Mouse (Mus musculus): ENCODE measurements around the gene E2f4.
"Not testable (repeated sequence)": the region's sequence is repeated elsewhere in the genome, so short reads cannot be mapped to it uniquely, and the experiment has no call there.

E2f4 gene

GRCm38 (mm10) chr8:105269075-105269458 is 28.4 kb upstream of the E2f4 start:
- peak; percentile 67 for DNase-seq (ENCODE audit: low spot score)

GRCm38 (mm10) chr8:105269461-105269947 is 28.0 kb upstream of the E2f4 start, which contains the start of gene Hsf4:
TSS of gene Hsf4 (plus strand) at chr8:105269801.
- DNase-seq (ENCODE audit: low spot score), result peak; percentile 76

- no peak for DNase-seq (ENCODE audit: low spot score)
These were observed 27.2 kb upstream of the E2f4 start for GRCm38 (mm10) chr8:105270101-105270915.

- DNase-seq (ENCODE audit: low spot score), result no peak
These were observed 26.6 kb upstream of the E2f4 start for GRCm38 (mm10) chr8:105270916-105271186.

GRCm38 (mm10) chr8:105275387-105275786 is 22.1 kb upstream of the E2f4 start:
- no peak for DNase-seq (ENCODE audit: low spot score)

GRCm38 (mm10) chr8:105275840-105276239 is 21.6 kb upstream of the E2f4 start, which contains the start of gene Nol3:
TSS of gene Nol3 (plus strand) at chr8:105276140.
- no peak for DNase-seq (ENCODE audit: low spot score)

GRCm38 (mm10) chr8:105276292-105277120 is 21.0 kb upstream of the E2f4 start:
- DNase-seq (ENCODE audit: low spot score), result peak; percentile 64

- no peak for DNase-seq (ENCODE audit: low spot score)
These were observed 18.5 kb upstream of the E2f4 start for GRCm38 (mm10) chr8:105278911-105279334.

- no peak for DNase-seq (ENCODE audit: low spot score)
These were observed 16.9 kb upstream of the E2f4 start for GRCm38 (mm10) chr8:105280567-105280966.

GRCm38 (mm10) chr8:105281821-105282220 is 15.6 kb upstream of the E2f4 start:
- no peak for DNase-seq (ENCODE audit: low spot score)

- no peak for DNase-seq (ENCODE audit: low spot score)
These were observed 15.2 kb upstream of the E2f4 start for GRCm38 (mm10) chr8:105282239-105282638.

GRCm38 (mm10) chr8:105283074-105283473 is 14.4 kb upstream of the E2f4 start:
- DNase-seq (ENCODE audit: low spot score), result peak; percentile 41

GRCm38 (mm10) chr8:105285514-105285913 is 11.9 kb upstream of the E2f4 start:
- DNase-seq (ENCODE audit: low spot score), result no peak

GRCm38 (mm10) chr8:105286907-105287306 is 10.6 kb upstream of the E2f4 start:
- no peak for DNase-seq (ENCODE audit: low spot score)

- no peak for DNase-seq (ENCODE audit: low spot score)
These were observed 9.2 kb upstream of the E2f4 start for GRCm38 (mm10) chr8:105288231-105288630.

- peak; percentile 91 for DNase-seq (ENCODE audit: low spot score)
These were observed 8.3 kb upstream of the E2f4 start for GRCm38 (mm10) chr8:105288958-105289732.

GRCm38 (mm10) chr8:105289805-105290460 is 7.5 kb upstream of the E2f4 start, which contains the start of gene 4931428F04Rik:
TSS of gene 4931428F04Rik (minus strand) at chr8:105289864.
- DNase-seq (ENCODE audit: low spot score), result peak; percentile 45

- DNase-seq (ENCODE audit: low spot score), result peak; percentile 78
These were observed 6.7 kb upstream of the E2f4 start for GRCm38 (mm10) chr8:105290554-105291314.

GRCm38 (mm10) chr8:105291364-105291763 is 6.1 kb upstream of the E2f4 start:
- not testable (repeated sequence) for DNase-seq (ENCODE audit: low spot score)

- DNase-seq (ENCODE audit: low spot score), result not testable (repeated sequence)
These were observed 5.7 kb upstream of the E2f4 start for GRCm38 (mm10) chr8:105291802-105292201.

- DNase-seq (ENCODE audit: low spot score), result no peak
These were observed 5.0 kb upstream of the E2f4 start for GRCm38 (mm10) chr8:105292471-105292870.

Measured in yolk sac, embryonic 10.5 days (tissue).